Mouse (Mus musculus) heart, adult 2 months (tissue): Measurements from ENCODE around the gene Zcchc18.

ENCODE experiments used
- CTCF ChIP-seq: fragments of 200-600 bp; IDR thresholded peaks from 2 replicates; pipeline ENCODE4 v1.8.1; 2022; ENCODE audit warnings: antibody characterized with exemption, mild to moderate bottlenecking, moderate library complexity
- EP300 ChIP-seq: fragments of 200-500 bp; IDR thresholded peaks from 2 replicates; pipeline ENCODE4 v1.6.1; 2011; ENCODE audit warnings: low read depth, low read length, control low read depth; ENCODE audit not compliant: insufficient read depth
- POLR2A ChIP-seq: fragments of 200-500 bp; IDR thresholded peaks from 2 replicates; pipeline ENCODE4 v1.6.1; 2011; ENCODE audit warnings: mild to moderate bottlenecking, low read depth, low read length, control low read depth; ENCODE audit not compliant: insufficient read depth

- no peak for TF ChIP-seq CTCF
- no peak for TF ChIP-seq EP300
- TF ChIP-seq POLR2A: no peak
Measured at GRCm38 (mm10) chrX:137031726-137032125, 38.8 kb downstream of the Zcchc18 start.
